Mouse (Mus musculus) layer of hippocampus, adult 9-11 months (tissue): ENCODE data around the gene Map2k2.
A peak's percentile ranks its signal among the peaks of the same experiment; 100 is the strongest.
"Not testable (repeated sequence)": the region's sequence is repeated elsewhere in the genome, so short reads cannot be mapped to it uniquely, and the experiment has no call there.

Source experiments
- DNase-seq: peaks from one replicate; pipeline ENCODE4 v3.0.0; 2022

Gene Map2k2

DNA sequence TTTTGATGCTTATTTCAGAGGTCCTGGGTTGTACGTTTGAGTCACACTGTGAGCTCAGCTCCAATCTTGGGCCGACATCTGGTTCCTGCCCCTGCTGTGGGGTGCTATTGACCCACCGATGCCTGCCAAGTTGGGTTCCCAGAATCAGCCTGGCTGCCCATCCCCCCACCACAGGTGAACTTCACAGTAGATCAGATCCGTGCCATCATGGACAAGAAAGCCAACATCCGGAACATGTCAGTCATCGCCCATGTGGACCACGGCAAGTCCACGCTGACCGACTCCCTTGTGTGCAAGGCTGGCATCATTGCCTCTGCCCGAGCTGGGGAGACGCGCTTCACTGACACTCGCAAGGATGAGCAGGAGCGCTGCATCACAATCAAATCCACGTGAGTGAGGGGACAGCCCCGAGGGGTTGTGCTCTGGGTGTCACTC is 71.8 kb downstream of the Map2k2 start:
- no peak for DNase-seq

GRCm38 (mm10) chr10:81177958-81178712 is 72.4 kb downstream of the Map2k2 start:
- DNase-seq: no peak

- DNase-seq: no peak
Measured at GRCm38 (mm10) chr10:81178927-81179326, 73.2 kb downstream of the Map2k2 start.

- no peak for DNase-seq
Measured at GRCm38 (mm10) chr10:81179451-81180342, 74.0 kb downstream of the Map2k2 start.

- DNase-seq: no peak
Measured at GRCm38 (mm10) chr10:81180946-81181345, 75.2 kb downstream of the Map2k2 start.

GRCm38 (mm10) chr10:81181860-81182259 is 76.1 kb downstream of the Map2k2 start:
- DNase-seq: not testable (repeated sequence)

DNA sequence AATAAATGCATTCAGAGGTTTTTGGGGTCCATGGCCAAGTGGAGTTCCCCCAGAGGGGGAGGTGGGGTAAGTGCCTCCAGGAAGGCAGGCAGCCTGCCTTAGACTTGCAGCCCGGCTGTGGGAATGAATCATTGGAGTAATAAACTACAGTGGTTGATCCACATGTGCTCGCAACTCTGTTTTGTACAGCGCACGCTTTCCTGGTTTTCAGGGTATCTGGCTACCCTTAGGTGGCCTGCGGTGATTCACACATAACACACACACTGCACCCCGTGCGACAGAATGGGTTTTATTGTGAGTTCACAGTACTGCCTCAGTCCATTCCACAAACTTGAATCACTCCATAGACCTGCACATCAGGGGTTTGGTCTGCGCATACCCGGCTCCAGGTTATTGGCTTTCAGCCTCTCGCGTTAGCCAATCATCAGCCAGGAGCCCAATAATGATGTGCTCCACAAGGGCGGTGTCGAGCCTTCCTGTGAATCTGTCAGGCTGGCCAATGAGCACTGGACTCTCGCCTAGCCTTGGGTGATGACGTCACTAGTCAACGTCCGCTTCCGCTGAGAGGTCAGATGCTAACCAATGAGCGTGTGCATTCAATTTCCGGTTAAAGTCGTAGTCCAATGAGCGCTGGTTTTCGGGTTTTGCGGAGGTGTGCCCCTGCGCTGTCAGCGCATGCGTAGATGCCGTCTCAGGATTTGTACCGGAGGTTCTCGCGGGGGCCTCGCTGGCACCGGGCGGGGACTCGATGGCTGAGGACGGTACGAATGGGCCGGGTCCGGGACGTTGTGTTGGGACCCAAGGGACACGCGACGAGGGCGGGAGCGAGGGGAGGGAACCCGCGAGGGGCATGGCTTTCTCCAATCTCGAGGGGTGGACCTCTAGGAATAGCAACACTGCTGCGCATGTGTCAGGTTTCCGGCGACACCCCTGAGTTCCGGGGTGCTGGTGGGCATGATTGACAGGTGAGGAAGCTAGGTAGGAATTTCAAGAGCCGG is 76.9 kb downstream of the Map2k2 start, which contains the start of gene Dapk3:
TSS of gene Dapk3 (plus strand) at position 670 of the 998 bp plus-strand sequence.
- peak; percentile 99 for DNase-seq
